Mouse (Mus musculus): ENCODE measurements around the gene Figla. TPM values are rescaled to one million over a fixed set of nuclear protein-coding genes. Genes with fewer than 3 reads are reported as not detected.

Figla gene
- polyA plus RNA-seq, 1 experiment from 2014 or later: not detected

- H3K36me3 ChIP-seq (replicated peaks): no peaks in the 10 kb centered on the region
- 87% methylated on average over 1 of the region's 1 CpGs for WGBS
- no peak overlapping the region for H3K4me2 ChIP-seq
- ATAC-seq (ENCODE audit: low FRiP score): no peak
- H3K9ac ChIP-seq: no peak overlapping the region
- no peak overlapping the region for H3K27ac ChIP-seq
- no peaks in the 10 kb centered on the region for H3K9me3 ChIP-seq
- no peak overlapping the region for H3K4me3 ChIP-seq (replicated peaks)
- no peaks in the 10 kb centered on the region for H3K27me3 ChIP-seq
- H3K4me1 ChIP-seq: peaks cover 45% of the 10 kb centered on the region
Measured at GRCm38 (mm10) chr6:86033635-86034034, 17.7 kb downstream of the Figla start.

- Histone ChIP-seq H3K4me2 (no peak overlapping the region), H3K36me3 (replicated peaks) (no peaks in the 10 kb centered on the region; the same call in 1 of the 2 replicates), H3K27me3 (no peaks in the 10 kb centered on the region), H3K27ac (no peak overlapping the region), H3K9ac (no peak overlapping the region), H3K9me3 (no peaks in the 10 kb centered on the region), H3K4me3 (replicated peaks) (no peak overlapping the region), H3K4me1 (0 out of 2 replicates have a peak, but pooled peaks cover 5% of the 10 kb centered on the region)
- 73% methylated on average over 2 of the region's 2 CpGs for WGBS
- no peak for ATAC-seq (ENCODE audit: low FRiP score)
Measured at GRCm38 (mm10) chr6:86038901-86039300, 22.9 kb downstream of the Figla start.

GRCm38 (mm10) chr6:86040140-86040539, 24.2 kb downstream of the Figla start:
- no peak for ATAC-seq (ENCODE audit: low FRiP score)
- no peaks in the 10 kb centered on the region for H3K9me3 ChIP-seq
- H3K27me3 ChIP-seq: no peaks in the 10 kb centered on the region
- H3K9ac ChIP-seq: no peak overlapping the region
- no peak overlapping the region for H3K27ac ChIP-seq
- H3K4me1 ChIP-seq: 0 out of 2 replicates have a peak, but pooled peaks cover 5% of the 10 kb centered on the region
- no peak overlapping the region for H3K4me2 ChIP-seq
- H3K4me3 ChIP-seq (replicated peaks): no peak overlapping the region
- 73% methylated on average over 1 of the region's 1 CpGs for WGBS
- H3K36me3 ChIP-seq (replicated peaks): no peaks in the 10 kb centered on the region; the same call in 1 of the 2 replicates

- no peak for ATAC-seq (ENCODE audit: low FRiP score)
- no peaks in the 10 kb centered on the region for H3K9me3 ChIP-seq
- no peak overlapping the region for H3K4me3 ChIP-seq (replicated peaks)
- no peak overlapping the region for H3K27ac ChIP-seq
- no peaks in the 10 kb centered on the region for H3K27me3 ChIP-seq
- WGBS: 93% methylated on average over 11 of the region's 11 CpGs
- peaks cover 34% of the 10 kb centered on the region for H3K4me1 ChIP-seq
- no peaks in the 10 kb centered on the region; the same call in 1 of the 2 replicates for H3K36me3 ChIP-seq (replicated peaks)
- no peak overlapping the region for H3K9ac ChIP-seq
- H3K4me2 ChIP-seq: no peak overlapping the region
Measured at GRCm38 (mm10) chr6:86047510-86047909, 31.5 kb downstream of the Figla start.

GRCm38 (mm10) chr6:86048509-86048908, 32.5 kb downstream of the Figla start:
- Histone ChIP-seq H3K4me1 (peaks cover 44% of the 10 kb centered on the region), H3K27ac (no peak overlapping the region), H3K9me3 (no peaks in the 10 kb centered on the region), H3K36me3 (replicated peaks) (no peaks in the 10 kb centered on the region; the same call in 1 of the 2 replicates), H3K27me3 (no peaks in the 10 kb centered on the region), H3K4me2 (no peak overlapping the region), H3K9ac (no peak overlapping the region), H3K4me3 (replicated peaks) (no peak overlapping the region)
- 82% methylated on average over 5 of the region's 5 CpGs for WGBS
- ATAC-seq (ENCODE audit: low FRiP score): no peak

GRCm38 (mm10) chr6:86050586-86051268, 34.8 kb downstream of the Figla start:
- Histone ChIP-seq H3K36me3 (replicated peaks) (no peaks in the 10 kb centered on the region), H3K27me3 (no peaks in the 10 kb centered on the region), H3K9ac (no peak overlapping the region), H3K27ac (peak overlapping the region; percentile 97), H3K4me1 (peaks cover 52% of the 10 kb centered on the region), H3K4me3 (replicated peaks) (no peak overlapping the region), H3K9me3 (no peaks in the 10 kb centered on the region), H3K4me2 (no peak overlapping the region)
- WGBS: 66% methylated on average over 6 of the region's 6 CpGs
- ATAC-seq (ENCODE audit: low FRiP score): no peak

GRCm38 (mm10) chr6:86052032-86052459, 36.1 kb downstream of the Figla start:
- Histone ChIP-seq H3K9me3 (no peaks in the 10 kb centered on the region), H3K4me3 (replicated peaks) (no peak overlapping the region; the same call in 1 of the 2 replicates), H3K36me3 (replicated peaks) (no peaks in the 10 kb centered on the region), H3K27me3 (no peaks in the 10 kb centered on the region), H3K27ac (peak overlapping the region; percentile 97), H3K9ac (peak overlapping the region; percentile 40; the same call in 1 of the 2 replicates), H3K4me1 (peaks cover 54% of the 10 kb centered on the region), H3K4me2 (peak overlapping the region; percentile 45)
- peak; percentile 84 for ATAC-seq (ENCODE audit: low FRiP score)
- WGBS: 5% methylated on average over 7 of the region's 7 CpGs

- peak; percentile 15; the same call in 1 of the 2 replicates for ATAC-seq (ENCODE audit: low FRiP score)
- H3K4me3 ChIP-seq (replicated peaks): no peak overlapping the region; the same call in 1 of the 2 replicates
- no peaks in the 10 kb centered on the region for H3K36me3 ChIP-seq (replicated peaks)
- H3K27me3 ChIP-seq: no peaks in the 10 kb centered on the region
- H3K9ac ChIP-seq: peak overlapping the region; percentile 40; the same call in 1 of the 2 replicates
- peaks cover 59% of the 10 kb centered on the region for H3K4me1 ChIP-seq
- peak overlapping the region; percentile 45 for H3K4me2 ChIP-seq
- H3K27ac ChIP-seq: peak overlapping the region; percentile 97
- no peaks in the 10 kb centered on the region for H3K9me3 ChIP-seq
- 20% methylated on average over 4 of the region's 4 CpGs for WGBS
Measured at GRCm38 (mm10) chr6:86052556-86052955, 36.6 kb downstream of the Figla start.

- H3K9me3 ChIP-seq: no peaks in the 10 kb centered on the region
- no peaks in the 10 kb centered on the region for H3K36me3 ChIP-seq (replicated peaks)
- H3K27me3 ChIP-seq: no peaks in the 10 kb centered on the region
- H3K4me2 ChIP-seq: peak overlapping the region; percentile 45; the same call in 1 of the 2 replicates
- no peak overlapping the region for H3K4me3 ChIP-seq (replicated peaks)
- peak overlapping the region; percentile 97 for H3K27ac ChIP-seq
- H3K4me1 ChIP-seq: peaks cover 64% of the 10 kb centered on the region
- no peak overlapping the region for H3K9ac ChIP-seq
- WGBS: 7% methylated on average over 4 of the region's 4 CpGs
- peak; percentile 34; the same call in 1 of the 2 replicates for ATAC-seq (ENCODE audit: low FRiP score)
Measured at GRCm38 (mm10) chr6:86053099-86053498, 37.1 kb downstream of the Figla start.

GRCm38 (mm10) chr6:86053594-86053993, 37.6 kb downstream of the Figla start:
- no peak overlapping the region for H3K9ac ChIP-seq
- 71% methylated on average over 5 of the region's 5 CpGs for WGBS
- H3K4me2 ChIP-seq: 0 out of 2 replicates have a peak overlapping the region, but pooled peaks have one; percentile 45

GRCm38 (mm10) chr6:86058475-86058874, 42.5 kb downstream of the Figla start:
- Histone ChIP-seq H3K4me1 (peaks cover 74% of the 10 kb centered on the region), H3K9me3 (no peaks in the 10 kb centered on the region), H3K4me3 (replicated peaks) (no peak overlapping the region), H3K36me3 (replicated peaks) (no peaks in the 10 kb centered on the region), H3K27me3 (no peaks in the 10 kb centered on the region), H3K4me2 (no peak overlapping the region), H3K9ac (no peak overlapping the region), H3K27ac (peak overlapping the region; percentile 95)
- WGBS: 0% methylated on average over 1 of the region's 1 CpGs
- peak; percentile 15; the same call in 1 of the 2 replicates for ATAC-seq (ENCODE audit: low FRiP score)

More at GRCm38 (mm10) chr6:86053594-86053993, 37.6 kb downstream of the Figla start:
- H3K36me3 ChIP-seq (replicated peaks): no peaks in the 10 kb centered on the region
- H3K27ac ChIP-seq: peak overlapping the region; percentile 97
- ATAC-seq (ENCODE audit: low FRiP score): peak; percentile 1; the same call in 1 of the 2 replicates
- no peaks in the 10 kb centered on the region for H3K9me3 ChIP-seq
- H3K27me3 ChIP-seq: no peaks in the 10 kb centered on the region
- no peak overlapping the region for H3K4me3 ChIP-seq (replicated peaks)
- peaks cover 67% of the 10 kb centered on the region for H3K4me1 ChIP-seq

GRCm38 (mm10) chr6:86059151-86059853, 43.3 kb downstream of the Figla start:
- peak; percentile 94 for ATAC-seq (ENCODE audit: low FRiP score)
- peaks cover 74% of the 10 kb centered on the region for H3K4me1 ChIP-seq
- WGBS: 23% methylated on average over 7 of the region's 7 CpGs
- no peaks in the 10 kb centered on the region for H3K9me3 ChIP-seq
- peak overlapping the region; percentile 95 for H3K27ac ChIP-seq
- H3K9ac ChIP-seq: 0 out of 2 replicates have a peak overlapping the region, but pooled peaks have one; percentile 25
- H3K4me3 ChIP-seq (replicated peaks): peak overlapping the region; percentile 14; the same call in 1 of the 2 replicates
- no peaks in the 10 kb centered on the region for H3K27me3 ChIP-seq
- H3K36me3 ChIP-seq (replicated peaks): no peaks in the 10 kb centered on the region
- H3K4me2 ChIP-seq: peak overlapping the region; percentile 44

Measured in forebrain, embryonic 12.5 days (tissue).